Mouse (Mus musculus) embryonic facial prominence, embryonic 14.5 days (tissue): ENCODE data around the gene Pea15a. TPM values are rescaled to one million over a fixed set of nuclear protein-coding genes. Genes with fewer than 3 reads are reported as not detected.

Experiments used
- ATAC-seq: fragments of 200-750 bp; cut with Nextera tagmentation; 2 replicates; pipeline ENCODE4 v1.8.0; 2017; ENCODE audit warnings: low read depth, moderate number of reproducible peaks, moderate TSS enrichment
- DNase-seq: peaks from one replicate; pipeline ENCODE4 v3.0.0-alpha.2; 2015; ENCODE audit warnings: low spot score
- H3K27ac ChIP-seq: fragments of 300-500 bp; sonication (generic); replicated peaks from 2 replicates; pipeline ENCODE4 v1.5.1; 2014; ENCODE audit warnings: low read depth, mild to moderate bottlenecking, low read length, moderate library complexity
- H3K27me3 ChIP-seq: fragments of 300-500 bp; sonication (generic); replicated peaks from 2 replicates; pipeline ENCODE4 v1.6.1; 2014; ENCODE audit warnings: low read length; ENCODE audit not compliant: control insufficient read depth, insufficient read depth
- H3K36me3 ChIP-seq: fragments of 300-500 bp; sonication (generic); 2 replicates; pipeline ENCODE4 v1.6.1; 2014; ENCODE audit warnings: low read length, mixed read lengths; ENCODE audit not compliant: control insufficient read depth, insufficient read depth
- H3K4me1 ChIP-seq: fragments of 300-500 bp; sonication (generic); 2 replicates; pipeline ENCODE4 v1.6.1; 2014; ENCODE audit warnings: antibody characterized with exemption, low read length; ENCODE audit not compliant: control insufficient read depth, insufficient read depth
- H3K4me2 ChIP-seq: fragments of 300-500 bp; sonication (generic); 2 replicates; pipeline ENCODE4 v1.6.1; 2014; ENCODE audit warnings: low read depth, mild to moderate bottlenecking, low read length, moderate library complexity, mixed read lengths
- H3K4me3 ChIP-seq: fragments of 300-500 bp; sonication (generic); 2 replicates; pipeline ENCODE4 v1.5.1; 2014; ENCODE audit warnings: low read depth, mild to moderate bottlenecking, low read length
- H3K9ac ChIP-seq: fragments of 300-500 bp; sonication (generic); 2 replicates; pipeline ENCODE4 v1.6.1; 2014; ENCODE audit warnings: low read depth, mild to moderate bottlenecking, low read length, moderate library complexity, mixed read lengths
- H3K9me3 ChIP-seq: fragments of 300-500 bp; sonication (generic); 2 replicates; pipeline ENCODE4 v1.6.1; 2016; ENCODE audit warnings: low read length; ENCODE audit not compliant: control insufficient read depth
- WGBS: fragments of 180-500 bp; shearing (Covaris S2); extraction: QIAGEN DNeasy Blood & Tissue Kit; methylation state at CpG from one replicate; pipeline ENCODE4 v1.1.7; 2014; 5-methylcytosine and 5-hydroxymethylcytosine counted together
- polyA plus RNA-seq: library from polyadenylated mRNA; unstranded; fragments of >200 nt; fragmentation: Nextera tagmentation; extraction: Ambion mirVana; gene quantifications from 2 replicates; pipeline ENCODE4 v1.2.1, GENCODE M21; 2014

Pea15a gene
- polyA plus RNA-seq, 1 experiment from 2014 or later = 149 TPM

GRCm38 (mm10) chr1:172201967-172202880 lies 4.4 kb downstream of the Pea15a start:
- H3K36me3 ChIP-seq = peaks cover 38% of the 10 kb centered on the region

GRCm38 (mm10) chr1:172200871-172201447 lies 5.6 kb downstream of the Pea15a start:
- Histone ChIP-seq H3K4me2 (0 out of 2 replicates have a peak overlapping the region, but pooled peaks have one; percentile 4), H3K27me3 (no peaks in the 10 kb centered on the region), H3K27ac (no peak overlapping the region; the same call in 1 of the 2 replicates), H3K4me1 (peaks cover 50% of the 10 kb centered on the region), H3K9ac (no peak overlapping the region), H3K9me3 (no peaks in the 10 kb centered on the region), H3K4me3 (no peak overlapping the region), H3K36me3 (peaks cover 51% of the 10 kb centered on the region)
- DNase-seq (peak; percentile 71), ATAC-seq (0 out of 2 replicates have a peak, but pooled peaks have one; percentile 3)
- WGBS = 32% methylated on average over 7 of the region's 7 CpGs

More at GRCm38 (mm10) chr1:172201967-172202880, 4.4 kb downstream of the Pea15a start:
- 23% methylated on average over 14 of the region's 14 CpGs for WGBS
- no peak overlapping the region for H3K4me3 ChIP-seq
- H3K4me1 ChIP-seq = peaks cover 56% of the 10 kb centered on the region
- H3K9ac ChIP-seq = peak overlapping the region; percentile 17; the same call in 1 of the 2 replicates
- H3K27ac ChIP-seq = peak overlapping the region; percentile 76
- no peaks in the 10 kb centered on the region for H3K27me3 ChIP-seq
- ATAC-seq (no peak; the same call in 1 of the 2 replicates), DNase-seq (peak; percentile 68)
- H3K9me3 ChIP-seq = no peaks in the 10 kb centered on the region
- H3K4me2 ChIP-seq = peak overlapping the region; percentile 18; the same call in 1 of the 2 replicates

GRCm38 (mm10) chr1:172200161-172200560 lies 6.4 kb downstream of the Pea15a start:
- H3K27ac ChIP-seq = no peak overlapping the region
- H3K9ac ChIP-seq = no peak overlapping the region
- no peak overlapping the region for H3K4me3 ChIP-seq
- peak; percentile 67 for DNase-seq
- H3K27me3 ChIP-seq = no peaks in the 10 kb centered on the region
- peak; percentile 51; the same call in 1 of the 2 replicates for ATAC-seq
- H3K4me1 ChIP-seq = peaks cover 42% of the 10 kb centered on the region
- H3K9me3 ChIP-seq = no peaks in the 10 kb centered on the region
- H3K36me3 ChIP-seq = peaks cover 59% of the 10 kb centered on the region
- WGBS = 58% methylated on average over 5 of the region's 5 CpGs
- H3K4me2 ChIP-seq = no peak overlapping the region

- peaks cover 33% of the 10 kb centered on the region for H3K4me1 ChIP-seq
- no peak for DNase-seq
- no peak overlapping the region for H3K4me2 ChIP-seq
- peaks cover 70% of the 10 kb centered on the region for H3K36me3 ChIP-seq
- H3K4me3 ChIP-seq = no peak overlapping the region
- no peak for ATAC-seq
- no peak overlapping the region for H3K9ac ChIP-seq
- WGBS = 88% methylated on average over 4 of the region's 4 CpGs
- no peak overlapping the region for H3K27ac ChIP-seq
- H3K9me3 ChIP-seq = no peaks in the 10 kb centered on the region
- no peaks in the 10 kb centered on the region for H3K27me3 ChIP-seq
Measured at GRCm38 (mm10) chr1:172198996-172199395, 7.6 kb downstream of the Pea15a start.

GRCm38 (mm10) chr1:172198316-172198715 lies 8.3 kb downstream of the Pea15a start:
- Histone ChIP-seq H3K4me1 (peaks cover 26% of the 10 kb centered on the region), H3K4me3 (no peak overlapping the region), H3K9ac (no peak overlapping the region), H3K27me3 (no peaks in the 10 kb centered on the region), H3K36me3 (peaks cover 77% of the 10 kb centered on the region), H3K4me2 (no peak overlapping the region), H3K27ac (no peak overlapping the region), H3K9me3 (no peaks in the 10 kb centered on the region)
- ATAC-seq (no peak), DNase-seq (no peak)
- WGBS = 86% methylated on average over 8 of the region's 8 CpGs

GRCm38 (mm10) chr1:172197851-172198250 lies 8.8 kb downstream of the Pea15a start:
- Histone ChIP-seq H3K27me3 (no peaks in the 10 kb centered on the region), H3K4me1 (peaks cover 21% of the 10 kb centered on the region), H3K9ac (no peak overlapping the region), H3K9me3 (no peaks in the 10 kb centered on the region), H3K27ac (no peak overlapping the region), H3K4me2 (no peak overlapping the region), H3K4me3 (no peak overlapping the region), H3K36me3 (peaks cover 78% of the 10 kb centered on the region)
- DNase-seq (no peak), ATAC-seq (no peak)
- 73% methylated on average over 5 of the region's 5 CpGs for WGBS

GRCm38 (mm10) chr1:172197146-172197545 lies 9.5 kb downstream of the Pea15a start:
- Histone ChIP-seq H3K4me2 (no peak overlapping the region), H3K36me3 (peaks cover 85% of the 10 kb centered on the region), H3K27ac (no peak overlapping the region), H3K9me3 (no peaks in the 10 kb centered on the region), H3K4me1 (peaks cover 14% of the 10 kb centered on the region), H3K27me3 (no peaks in the 10 kb centered on the region), H3K4me3 (no peak overlapping the region), H3K9ac (no peak overlapping the region)
- 85% methylated on average over 3 of the region's 3 CpGs for WGBS
- ATAC-seq (no peak), DNase-seq (no peak)

- no peak overlapping the region for H3K27ac ChIP-seq
- no peak for DNase-seq
Measured at GRCm38 (mm10) chr1:172194435-172194834, 12.2 kb downstream of the Pea15a start.

More at GRCm38 (mm10) chr1:172194435-172194834, 12.2 kb downstream of the Pea15a start:
- WGBS = 88% methylated on average over 8 of the region's 8 CpGs
- no peaks in the 10 kb centered on the region for H3K27me3 ChIP-seq
- ATAC-seq = no peak
- H3K36me3 ChIP-seq = peaks cover 95% of the 10 kb centered on the region
- no peak overlapping the region for H3K4me3 ChIP-seq
- no peaks in the 10 kb centered on the region for H3K4me1 ChIP-seq
- H3K4me2 ChIP-seq = no peak overlapping the region
- no peak overlapping the region for H3K9ac ChIP-seq
- H3K9me3 ChIP-seq = no peaks in the 10 kb centered on the region
